Mouse (Mus musculus) embryonic facial prominence, embryonic 10.5 days (tissue): Measurements from ENCODE around the gene Clybl. TPM values are rescaled to one million over a fixed set of nuclear protein-coding genes. Genes with fewer than 3 reads are reported as not detected.

ENCODE experiments used
- DNase-seq: peaks from one replicate; pipeline ENCODE4 v3.0.0-alpha.2; 2017; ENCODE audit warnings: low spot score
- H3K27ac ChIP-seq: fragments of 300-500 bp; sonication (generic); replicated peaks from 2 replicates; pipeline ENCODE4 v1.5.1; 2016; ENCODE audit warnings: mild to moderate bottlenecking
- H3K27me3 ChIP-seq: fragments of 300-500 bp; sonication (generic); replicated peaks from 2 replicates; pipeline ENCODE4 v1.6.1; 2016; ENCODE audit warnings: low read depth, mild to moderate bottlenecking; ENCODE audit not compliant: poor library complexity, severe bottlenecking
- H3K36me3 ChIP-seq: fragments of 300-500 bp; sonication (generic); replicated peaks from 2 replicates; pipeline ENCODE4 v1.6.1; 2016; ENCODE audit warnings: mild to moderate bottlenecking, moderate library complexity
- H3K4me1 ChIP-seq: fragments of 300-500 bp; sonication (generic); 2 replicates; pipeline ENCODE4 v1.6.1; 2016
- H3K4me3 ChIP-seq: fragments of 300-500 bp; sonication (generic); 2 replicates; pipeline ENCODE4 v1.5.1; 2016; ENCODE audit warnings: mild to moderate bottlenecking, moderate library complexity
- H3K9me3 ChIP-seq: fragments of 300-500 bp; sonication (generic); 2 replicates; pipeline ENCODE4 v1.6.1; 2016; ENCODE audit warnings: mild to moderate bottlenecking
- WGBS: fragments of 180-500 bp; shearing (Covaris S2); methylation state at CpG from one replicate; pipeline ENCODE4 v1.1.7; 2016; 5-methylcytosine and 5-hydroxymethylcytosine counted together
- polyA plus RNA-seq: library from polyadenylated mRNA; unstranded; fragments of >200 nt; fragmentation: Nextera tagmentation; extraction: Ambion mirVana; gene quantifications from 2 replicates; pipeline ENCODE4 v1.2.1, GENCODE M21; 2016

Gene Clybl
- polyA plus RNA-seq, 1 experiment from 2014 or later, result 21.8 TPM

DNA sequence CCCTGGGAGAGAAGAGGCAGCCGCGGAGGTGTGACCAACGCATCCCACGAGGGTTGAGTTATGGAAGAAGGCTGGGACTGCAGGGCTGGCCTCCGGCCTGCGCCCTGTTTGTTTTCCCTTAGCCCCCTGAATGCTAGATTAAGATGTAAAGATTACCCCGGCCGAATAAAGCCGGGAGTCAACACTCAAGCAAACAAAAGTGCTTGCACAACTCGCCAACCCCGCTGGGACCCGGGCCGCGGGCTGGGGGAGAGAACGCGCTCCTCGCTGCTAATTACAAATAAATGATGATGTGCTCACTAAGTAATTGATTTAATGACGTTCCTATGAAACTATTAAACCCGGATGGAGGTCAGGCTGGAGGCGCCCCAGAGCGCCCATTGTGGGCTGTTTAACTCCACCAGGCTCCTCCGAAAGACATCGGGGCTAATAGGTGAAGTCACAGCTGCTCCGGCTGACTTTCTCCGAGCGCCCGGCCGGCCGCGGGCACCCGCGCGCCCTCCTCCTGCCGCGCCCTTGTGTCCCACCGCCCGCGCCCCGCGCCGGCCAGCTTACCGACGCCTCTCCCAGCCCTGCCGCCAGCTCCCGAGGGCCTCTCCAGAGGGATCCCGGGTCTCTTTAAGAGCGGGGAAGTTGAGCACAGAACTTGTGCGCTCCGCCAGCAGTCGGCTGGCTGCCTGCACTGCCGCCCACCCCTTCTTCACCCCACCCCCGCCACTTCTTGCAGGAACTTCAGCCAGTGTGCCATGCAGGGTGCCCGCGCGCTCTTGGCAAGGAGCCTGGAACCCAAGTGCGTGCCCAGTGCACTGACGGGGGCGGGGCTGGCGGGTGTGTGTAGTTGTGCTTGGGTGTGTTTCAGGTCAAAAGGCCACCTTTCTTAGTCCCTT is 269.2 kb downstream of the Clybl start, which contains the start of gene Gm5089:
Gm5089 (minus strand) TSS at position 620 of the 887 bp plus-strand sequence.
- Histone ChIP-seq H3K9me3 (no peaks in the 10 kb centered on the region), H3K27me3 (peaks cover 100% of the 10 kb centered on the region), H3K4me3 (peak within 1 kb of the TSS; percentile 61), H3K4me1 (peaks cover 45% of the 10 kb centered on the region), H3K27ac (peak within 1 kb of the TSS; percentile 82), H3K36me3 (no peaks in the 10 kb centered on the region)
- WGBS, result under 1% methylated on average over 59 of the region's 59 CpGs
- DNase-seq, result peak; percentile 72

DNA sequence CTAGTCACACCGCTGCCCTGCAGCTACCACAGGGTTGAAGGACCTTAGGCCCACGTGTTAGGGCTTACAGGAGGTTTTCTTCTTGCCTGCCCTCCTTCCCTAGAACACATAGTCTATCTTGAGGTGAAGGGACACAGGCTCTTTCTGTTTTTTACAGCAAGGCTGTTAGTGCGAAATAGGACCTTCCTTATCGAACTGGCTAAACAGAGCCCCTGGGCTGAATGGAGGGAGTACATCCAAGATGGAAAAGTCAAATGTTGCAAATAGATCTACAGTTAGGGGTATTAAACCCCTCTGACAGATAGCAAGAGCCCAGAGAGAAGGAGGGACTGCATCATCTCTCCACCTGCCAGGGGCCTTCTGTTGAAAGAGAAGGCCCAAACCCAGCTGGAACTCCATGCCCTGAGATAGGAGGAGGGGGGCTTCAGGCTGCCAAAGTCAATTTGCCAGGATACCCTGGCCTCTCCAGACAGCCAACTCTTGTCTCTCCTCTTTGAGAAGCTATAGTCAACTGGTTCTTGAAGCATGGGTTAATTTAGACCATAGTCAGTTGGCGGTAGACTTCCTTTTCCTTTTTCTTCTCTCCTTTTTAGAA is 270.1 kb downstream of the Clybl start:
- no peak for DNase-seq
- H3K27ac ChIP-seq, result no peak overlapping the region; the same call in 1 of the 2 replicates

More for the DNA sequence above, 270.1 kb downstream of the Clybl start:
- WGBS, result 53% methylated on average over 5 of the region's 5 CpGs
- H3K9me3 ChIP-seq, result no peaks in the 10 kb centered on the region
- peaks cover 45% of the 10 kb centered on the region for H3K4me1 ChIP-seq
- H3K36me3 ChIP-seq, result no peaks in the 10 kb centered on the region
- H3K27me3 ChIP-seq, result peaks cover 100% of the 10 kb centered on the region
- H3K4me3 ChIP-seq, result no peak overlapping the region; the same call in 1 of the 2 replicates

Other genes starting within 250 kb of the Clybl start
- gene Gpr183, start 216.5 kb upstream of the Clybl start, polyA plus RNA-seq, result 2.4 and 2.9 TPM in 2 replicates
- not detected in 2 replicates for gene Timm8a2, start 147.0 kb upstream of the Clybl start, polyA plus RNA-seq
- gene Tm9sf2, start 74.7 kb upstream of the Clybl start, polyA plus RNA-seq, result 120 and 124 TPM in 2 replicates